Mouse (Mus musculus): ENCODE measurements around the gene Cpeb3.
"Not testable (repeated sequence)": the region's sequence is repeated elsewhere in the genome, so short reads cannot be mapped to it uniquely, and the experiment has no call there.

Gene Cpeb3

GRCm38 (mm10) chr19:37156770-37157336 lies 51.5 kb downstream of the Cpeb3 start:
- DNase-seq (ENCODE audit: low read depth in 1 of 2, low spot score in 2 of 2): peak in 1 of 2 experiments; percentile 9

GRCm38 (mm10) chr19:37156040-37156439 lies 52.4 kb downstream of the Cpeb3 start:
- DNase-seq (ENCODE audit: low read depth in 1 of 2, low spot score in 2 of 2): no peak

- DNase-seq (ENCODE audit: low read depth in 1 of 2, low spot score in 2 of 2): peak in 1 of 2 experiments; percentile 6
Observed at GRCm38 (mm10) chr19:37147145-37147544, 61.3 kb downstream of the Cpeb3 start.

- DNase-seq (ENCODE audit: low read depth in 1 of 2, low spot score in 2 of 2): no peak
Observed at GRCm38 (mm10) chr19:37145846-37146245, 62.6 kb downstream of the Cpeb3 start.

GRCm38 (mm10) chr19:37145401-37145800 lies 63.0 kb downstream of the Cpeb3 start:
- DNase-seq (ENCODE audit: low read depth in 1 of 2, low spot score in 2 of 2): no peak

GRCm38 (mm10) chr19:37141623-37142022 lies 66.8 kb downstream of the Cpeb3 start:
- no peak for DNase-seq (ENCODE audit: low read depth in 1 of 2, low spot score in 2 of 2)

- DNase-seq (ENCODE audit: low read depth in 1 of 2, low spot score in 2 of 2): no peak
Observed at GRCm38 (mm10) chr19:37137133-37137532, 71.3 kb downstream of the Cpeb3 start.

- DNase-seq (ENCODE audit: low read depth in 1 of 2, low spot score in 2 of 2): not testable (repeated sequence)
Observed at GRCm38 (mm10) chr19:37135459-37135858, 72.9 kb downstream of the Cpeb3 start.

- no peak for DNase-seq (ENCODE audit: low read depth in 1 of 2, low spot score in 2 of 2)
Observed at GRCm38 (mm10) chr19:37133666-37134065, 74.7 kb downstream of the Cpeb3 start.

GRCm38 (mm10) chr19:37131660-37132059 lies 76.7 kb downstream of the Cpeb3 start:
- no peak for DNase-seq (ENCODE audit: low read depth in 1 of 2, low spot score in 2 of 2)

- DNase-seq (ENCODE audit: low read depth in 1 of 2, low spot score in 2 of 2): no peak
Observed at GRCm38 (mm10) chr19:37128461-37128860, 79.9 kb downstream of the Cpeb3 start.

GRCm38 (mm10) chr19:37127018-37127567 lies 81.3 kb downstream of the Cpeb3 start:
- no peak for DNase-seq (ENCODE audit: low read depth in 1 of 2, low spot score in 2 of 2)

- no peak for DNase-seq (ENCODE audit: low read depth in 1 of 2, low spot score in 2 of 2)
Observed at GRCm38 (mm10) chr19:37124961-37125360, 83.4 kb downstream of the Cpeb3 start.

GRCm38 (mm10) chr19:37119281-37119680 lies 89.1 kb downstream of the Cpeb3 start:
- no peak for DNase-seq (ENCODE audit: low read depth in 1 of 2, low spot score in 2 of 2)

- no peak for DNase-seq (ENCODE audit: low read depth in 1 of 2, low spot score in 2 of 2)
Observed at GRCm38 (mm10) chr19:37115824-37116223, 92.6 kb downstream of the Cpeb3 start.

GRCm38 (mm10) chr19:37115374-37115773 lies 93.0 kb downstream of the Cpeb3 start:
- DNase-seq (ENCODE audit: low read depth in 1 of 2, low spot score in 2 of 2): no peak

GRCm38 (mm10) chr19:37111831-37112230 lies 96.6 kb downstream of the Cpeb3 start:
- DNase-seq (ENCODE audit: low read depth in 1 of 2, low spot score in 2 of 2): no peak

- no peak for DNase-seq (ENCODE audit: low read depth in 1 of 2, low spot score in 2 of 2)
Observed at GRCm38 (mm10) chr19:37110494-37110893, 97.9 kb downstream of the Cpeb3 start.

- DNase-seq (ENCODE audit: low read depth in 1 of 2, low spot score in 2 of 2): no peak
Observed at GRCm38 (mm10) chr19:37109853-37110252, 98.5 kb downstream of the Cpeb3 start.

GRCm38 (mm10) chr19:37100689-37101088 lies 107.7 kb downstream of the Cpeb3 start:
- DNase-seq (ENCODE audit: low read depth in 1 of 2, low spot score in 2 of 2): no peak

GRCm38 (mm10) chr19:37095666-37096330 lies 112.6 kb downstream of the Cpeb3 start:
- DNase-seq (ENCODE audit: low read depth in 1 of 2, low spot score in 2 of 2): no peak

GRCm38 (mm10) chr19:37093181-37093580 lies 115.2 kb downstream of the Cpeb3 start:
- DNase-seq (ENCODE audit: low read depth in 1 of 2, low spot score in 2 of 2): no peak

Measured in monocyte, adult 2 months (primary cell).